Mouse (Mus musculus): ENCODE measurements around the gene Scarf1.

The Scarf1 gene

DNA sequence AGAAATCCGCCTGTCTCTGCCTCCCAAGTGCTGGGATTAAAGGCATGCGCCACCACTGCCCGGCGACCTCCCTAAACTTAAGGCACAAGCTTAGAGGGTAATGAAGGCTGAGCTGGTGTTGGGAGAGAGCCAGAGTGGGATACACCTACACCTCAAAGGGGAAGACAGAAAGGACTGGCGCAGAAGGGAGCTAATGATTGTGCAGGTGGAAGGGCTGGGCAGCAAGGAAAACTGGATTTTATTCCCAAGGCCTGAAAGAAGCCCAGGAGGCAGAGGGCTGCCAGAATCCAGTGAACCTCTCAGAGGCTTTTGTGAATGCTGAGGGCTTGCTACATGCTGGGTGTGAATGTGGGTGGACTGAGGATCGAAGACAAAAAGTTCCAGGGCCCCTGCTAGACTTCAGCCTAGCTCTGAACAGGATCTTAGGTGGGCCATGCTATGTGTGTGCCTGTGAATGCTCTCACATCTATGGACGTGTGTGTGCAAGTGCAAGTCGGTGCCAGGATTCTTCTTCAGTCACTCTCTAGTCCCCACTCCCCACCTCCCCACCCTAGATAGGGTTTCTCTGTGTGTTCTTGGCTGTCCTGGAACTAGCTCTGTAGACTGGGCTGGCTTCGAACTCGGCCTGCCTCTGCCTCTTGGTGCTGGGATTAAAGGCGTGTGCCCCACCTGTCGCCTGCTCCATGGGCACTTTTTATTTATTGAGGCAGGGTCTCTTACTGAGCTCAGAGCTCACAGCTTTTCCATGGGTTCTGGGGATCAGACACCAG lies 23.1 kb downstream of the Scarf1 start:
- CTCF ChIA-PET = interaction anchor here (0.6 to 0.7 kb wide), 2 partner anchors 36 to 47 kb away, joined by 6 to 17 read pairs; no protein-coding TSS in a partner anchor

DNA sequence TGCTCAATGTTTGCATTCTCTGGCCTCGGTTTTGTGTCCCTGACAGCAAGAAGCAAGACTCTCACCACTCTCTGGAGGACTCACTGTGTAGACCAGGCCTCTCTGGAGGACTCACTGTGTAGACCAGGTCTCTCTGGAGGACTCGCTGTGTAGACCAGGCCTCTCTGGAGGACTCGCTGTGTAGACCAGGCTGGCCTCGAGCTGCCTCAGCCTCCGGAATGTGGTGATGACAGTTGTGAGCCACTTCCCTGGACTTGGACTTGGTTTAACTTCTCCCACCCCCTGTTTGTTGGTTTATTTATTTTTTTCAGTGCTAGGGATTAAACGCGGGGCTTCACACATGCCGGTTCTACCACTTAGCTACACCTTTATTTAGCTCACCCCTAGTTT lies 23.7 kb downstream of the Scarf1 start:
- CTCF ChIA-PET = no interaction called here

GRCm38 (mm10) chr11:75537491-75538183 lies 24.3 kb downstream of the Scarf1 start:
- CTCF ChIA-PET = no interaction called here

GRCm38 (mm10) chr11:75538184-75538969 lies 25.0 kb downstream of the Scarf1 start:
- CTCF ChIA-PET = no interaction called here

GRCm38 (mm10) chr11:75538970-75539299 lies 25.6 kb downstream of the Scarf1 start:
- CTCF ChIA-PET = interaction anchor here (0.5 to 0.6 kb wide), 2 partner anchors 19 to 342 kb away, joined by 3 to 5 read pairs; no protein-coding TSS in a partner anchor

GRCm38 (mm10) chr11:75540209-75540608 lies 26.9 kb downstream of the Scarf1 start:
- CTCF ChIA-PET = no interaction called here

GRCm38 (mm10) chr11:75540710-75541581 lies 27.6 kb downstream of the Scarf1 start:
- CTCF ChIA-PET = no interaction called here

GRCm38 (mm10) chr11:75544713-75545112 lies 31.4 kb downstream of the Scarf1 start:
- CTCF ChIA-PET = no interaction called here

- CTCF ChIA-PET = interaction anchor here (0.7 kb wide), 1 partner anchor 31 kb away, joined by 5 read pairs; no protein-coding TSS in a partner anchor
Observed at GRCm38 (mm10) chr11:75546057-75546456, 32.7 kb downstream of the Scarf1 start.

- CTCF ChIA-PET = interaction anchor here (0.6 kb wide), 1 partner anchor 391 kb away, joined by 4 read pairs; no protein-coding TSS in a partner anchor
Observed at GRCm38 (mm10) chr11:75549658-75550111, 36.3 kb downstream of the Scarf1 start.

GRCm38 (mm10) chr11:75550200-75550946 lies 37.0 kb downstream of the Scarf1 start:
- CTCF ChIA-PET = interaction anchor here (0.6 kb wide), 1 partner anchor 391 kb away, joined by 4 read pairs; no protein-coding TSS in a partner anchor

DNA sequence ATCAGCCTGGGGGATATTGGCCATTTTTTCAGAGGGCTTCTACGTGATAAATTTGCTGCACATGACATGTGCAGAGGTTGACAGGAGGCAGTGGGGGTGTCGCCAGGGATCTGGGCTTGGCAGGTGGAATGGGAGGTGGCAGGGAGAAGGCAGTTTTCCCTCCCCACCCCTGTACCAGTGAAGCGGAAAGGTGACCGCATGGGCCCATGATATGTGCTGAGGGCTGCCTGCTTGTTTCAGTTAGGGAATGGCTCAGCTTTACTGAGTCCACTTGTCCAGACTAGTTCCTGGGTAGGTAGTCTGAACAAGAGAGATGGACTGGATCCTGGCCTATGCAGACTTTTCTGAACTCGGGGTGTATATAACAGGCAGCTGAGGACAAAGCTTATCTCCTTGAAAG lies 38.0 kb downstream of the Scarf1 start:
- CTCF ChIA-PET = no interaction called here

DNA sequence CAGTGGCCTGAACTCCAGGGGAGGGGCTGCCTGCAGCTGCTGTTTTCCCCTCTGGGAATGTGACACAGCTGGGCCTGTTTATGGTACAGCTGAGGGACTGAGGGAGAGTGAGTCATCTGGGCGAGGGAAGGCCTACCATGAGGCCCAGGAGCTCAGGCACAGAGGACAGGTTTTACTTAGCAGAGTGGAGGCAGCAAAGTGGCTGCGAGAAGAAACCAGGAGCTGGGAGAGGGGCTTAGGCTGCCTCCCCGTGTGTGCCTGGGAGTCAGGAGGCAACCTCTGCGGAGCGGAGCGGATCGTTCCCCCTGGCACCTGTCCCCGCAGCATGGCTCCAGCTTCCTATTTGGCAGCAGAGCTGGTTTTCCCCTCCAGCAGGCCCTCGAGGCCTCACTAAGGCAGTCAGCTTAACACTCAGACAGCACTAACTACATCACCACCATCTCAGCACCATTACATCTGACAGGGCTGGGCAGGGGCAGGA lies 38.7 kb downstream of the Scarf1 start:
- CTCF ChIA-PET = no interaction called here

GRCm38 (mm10) chr11:75552906-75553482 lies 39.7 kb downstream of the Scarf1 start:
- CTCF ChIA-PET = no interaction called here

DNA sequence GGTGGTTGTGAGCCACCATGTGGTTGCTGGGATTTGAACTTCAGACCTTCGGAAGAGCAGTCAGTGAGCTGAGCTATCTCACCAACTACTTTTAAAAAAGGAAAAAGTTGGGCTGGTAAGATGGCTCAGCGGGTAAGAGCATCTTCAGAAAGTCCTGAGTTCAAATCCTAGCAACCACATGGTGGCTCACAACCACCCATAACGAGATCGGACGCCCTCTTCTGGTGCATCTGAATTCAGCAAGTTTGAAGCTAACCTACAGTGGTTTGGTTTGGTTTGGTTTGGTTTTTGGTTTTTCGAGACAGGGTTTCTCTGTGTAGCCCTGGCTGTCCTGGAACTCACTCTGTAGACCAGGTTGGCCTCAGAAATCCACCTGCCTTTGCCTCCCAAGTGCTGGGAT lies 42.7 kb downstream of the Scarf1 start:
- CTCF ChIA-PET = interaction anchor here (0.5 kb wide), 1 partner anchor 67 kb away, joined by 4 read pairs; no protein-coding TSS in a partner anchor

- CTCF ChIA-PET = no interaction called here
Observed at GRCm38 (mm10) chr11:75557142-75557541, 43.8 kb downstream of the Scarf1 start.

GRCm38 (mm10) chr11:75558101-75558500 lies 44.8 kb downstream of the Scarf1 start:
- CTCF ChIA-PET = interaction anchor here (0.6 kb wide), 1 partner anchor 19 kb away, joined by 3 read pairs; no protein-coding TSS in a partner anchor

DNA sequence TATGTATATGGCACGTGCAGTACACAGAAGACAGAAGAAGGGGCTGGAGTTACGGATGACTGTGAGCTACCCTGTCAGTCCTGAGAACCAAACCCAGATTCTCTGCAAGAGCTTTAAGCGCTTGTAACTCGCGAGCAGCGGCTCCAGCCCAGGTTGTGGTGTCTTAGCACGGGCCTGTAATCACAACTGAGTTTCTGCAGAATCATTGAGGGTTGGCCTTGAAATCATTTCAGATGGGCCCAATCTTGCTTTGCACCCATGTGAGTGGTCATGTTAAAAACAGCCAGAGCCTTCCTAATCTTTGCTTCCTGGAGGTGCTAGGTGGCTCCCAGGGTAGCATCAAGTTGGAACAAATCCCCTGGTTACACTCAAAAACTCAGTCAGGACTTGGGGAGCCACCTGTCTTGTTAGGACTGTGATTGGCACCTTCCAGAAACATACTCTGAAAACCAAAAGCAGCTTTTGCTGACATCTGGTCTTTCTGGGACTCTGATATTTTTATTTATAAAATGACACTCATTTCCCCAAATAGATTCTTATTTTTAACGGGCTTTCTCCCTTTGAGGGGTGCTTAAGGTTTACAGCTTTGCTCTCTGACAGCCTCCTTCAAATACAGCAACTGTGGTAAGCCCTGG lies 46.6 kb downstream of the Scarf1 start:
- CTCF ChIA-PET = interaction anchor here (1.0 to 1.4 kb wide), 2 partner anchors 12 to 25 kb away, joined by 4 to 16 read pairs; no protein-coding TSS in a partner anchor
